Mouse (Mus musculus): ENCODE results near the gene Zdhhc19. TPM values are rescaled to one million over a fixed set of nuclear protein-coding genes. Genes with fewer than 3 reads are reported as not detected.
A peak's percentile ranks its signal among the peaks of the same experiment; 100 is the strongest.

The Zdhhc19 gene
- polyA plus RNA-seq, 1 experiment from 2014 or later, result not detected

GRCm38 (mm10) chr16:32501459-32501858 is 5.4 kb downstream of the Zdhhc19 start:
- Histone ChIP-seq H3K27me3 (replicated peaks; ENCODE audit: control insufficient read depth, insufficient read depth, low read length) (no peaks in the 10 kb centered on the region), H3K4me3 (ENCODE audit: low read depth, low read length) (no peak overlapping the region), H3K9me3 (replicated peaks; ENCODE audit: control insufficient read depth, low read length) (no peaks in the 10 kb centered on the region), H3K9ac (ENCODE audit: low read length) (no peak overlapping the region), H3K4me2 (ENCODE audit: low read length) (no peak overlapping the region), H3K4me1 (ENCODE audit: control insufficient read depth, insufficient read depth, low read length) (no peaks in the 10 kb centered on the region), H3K27ac (ENCODE audit: low read depth, low read length) (no peak overlapping the region), H3K36me3 (ENCODE audit: control insufficient read depth, insufficient read depth, low read length) (no peaks in the 10 kb centered on the region)
- no peak for DNase-seq (ENCODE audit: low spot score)
- no peak for ATAC-seq
- 58% methylated on average over 7 of the region's 7 CpGs for WGBS

GRCm38 (mm10) chr16:32502621-32503335 is 6.7 kb downstream of the Zdhhc19 start:
- no peak overlapping the region for H3K4me2 ChIP-seq (ENCODE audit: low read length)
- no peak for DNase-seq (ENCODE audit: low spot score)
- no peak overlapping the region for H3K27ac ChIP-seq (ENCODE audit: low read depth, low read length)
- 89% methylated on average over 12 of the region's 12 CpGs for WGBS
- no peaks in the 10 kb centered on the region for H3K27me3 ChIP-seq (replicated peaks; ENCODE audit: control insufficient read depth, insufficient read depth, low read length)
- no peak for ATAC-seq
- H3K36me3 ChIP-seq (ENCODE audit: control insufficient read depth, insufficient read depth, low read length), result no peaks in the 10 kb centered on the region
- H3K4me3 ChIP-seq (ENCODE audit: low read depth, low read length), result no peak overlapping the region
- H3K9ac ChIP-seq (ENCODE audit: low read length), result no peak overlapping the region
- no peaks in the 10 kb centered on the region for H3K4me1 ChIP-seq (ENCODE audit: control insufficient read depth, insufficient read depth, low read length)
- H3K9me3 ChIP-seq (replicated peaks; ENCODE audit: control insufficient read depth, low read length), result no peaks in the 10 kb centered on the region

- H3K9ac ChIP-seq (ENCODE audit: low read length), result no peak overlapping the region
- H3K4me2 ChIP-seq (ENCODE audit: low read length), result no peak overlapping the region
- H3K36me3 ChIP-seq (ENCODE audit: control insufficient read depth, insufficient read depth, low read length), result no peaks in the 10 kb centered on the region
- no peak overlapping the region for H3K27ac ChIP-seq (ENCODE audit: low read depth, low read length)
- WGBS, result 73% methylated on average over 6 of the region's 6 CpGs
- H3K9me3 ChIP-seq (replicated peaks; ENCODE audit: control insufficient read depth, low read length), result no peaks in the 10 kb centered on the region
- ATAC-seq (no peak), DNase-seq (ENCODE audit: low spot score) (no peak)
- no peak overlapping the region for H3K4me3 ChIP-seq (ENCODE audit: low read depth, low read length)
- no peaks in the 10 kb centered on the region for H3K27me3 ChIP-seq (replicated peaks; ENCODE audit: control insufficient read depth, insufficient read depth, low read length)
- no peaks in the 10 kb centered on the region for H3K4me1 ChIP-seq (ENCODE audit: control insufficient read depth, insufficient read depth, low read length)
Measured at GRCm38 (mm10) chr16:32503633-32504032, 7.6 kb downstream of the Zdhhc19 start.

- 85% methylated on average over 8 of the region's 8 CpGs for WGBS
- no peak for ATAC-seq
Measured at GRCm38 (mm10) chr16:32506298-32506697, 10.2 kb downstream of the Zdhhc19 start.

GRCm38 (mm10) chr16:32506868-32507267 is 10.8 kb downstream of the Zdhhc19 start:
- no peaks in the 10 kb centered on the region for H3K9me3 ChIP-seq (replicated peaks; ENCODE audit: control insufficient read depth, low read length)
- H3K27ac ChIP-seq (ENCODE audit: low read depth, low read length), result no peak overlapping the region
- no peaks in the 10 kb centered on the region for H3K4me1 ChIP-seq (ENCODE audit: control insufficient read depth, insufficient read depth, low read length)
- H3K27me3 ChIP-seq (replicated peaks; ENCODE audit: control insufficient read depth, insufficient read depth, low read length), result no peaks in the 10 kb centered on the region
- H3K4me2 ChIP-seq (ENCODE audit: low read length), result no peak overlapping the region
- 79% methylated on average over 7 of the region's 7 CpGs for WGBS
- H3K36me3 ChIP-seq (ENCODE audit: control insufficient read depth, insufficient read depth, low read length), result no peaks in the 10 kb centered on the region
- ATAC-seq, result no peak
- no peak overlapping the region for H3K4me3 ChIP-seq (ENCODE audit: low read depth, low read length)
- no peak overlapping the region for H3K9ac ChIP-seq (ENCODE audit: low read length)
- DNase-seq (ENCODE audit: low spot score), result no peak

More at GRCm38 (mm10) chr16:32506298-32506697, 10.2 kb downstream of the Zdhhc19 start:
- no peaks in the 10 kb centered on the region for H3K27me3 ChIP-seq (replicated peaks; ENCODE audit: control insufficient read depth, insufficient read depth, low read length)
- no peak overlapping the region for H3K4me3 ChIP-seq (ENCODE audit: low read depth, low read length)
- DNase-seq (ENCODE audit: low spot score), result no peak
- no peak overlapping the region for H3K27ac ChIP-seq (ENCODE audit: low read depth, low read length)
- H3K4me2 ChIP-seq (ENCODE audit: low read length), result no peak overlapping the region
- H3K9me3 ChIP-seq (replicated peaks; ENCODE audit: control insufficient read depth, low read length), result no peaks in the 10 kb centered on the region
- no peaks in the 10 kb centered on the region for H3K4me1 ChIP-seq (ENCODE audit: control insufficient read depth, insufficient read depth, low read length)
- H3K36me3 ChIP-seq (ENCODE audit: control insufficient read depth, insufficient read depth, low read length), result no peaks in the 10 kb centered on the region
- no peak overlapping the region for H3K9ac ChIP-seq (ENCODE audit: low read length)

GRCm38 (mm10) chr16:32507407-32507806 is 11.3 kb downstream of the Zdhhc19 start:
- DNase-seq (ENCODE audit: low spot score), result peak; percentile 39
- 19% methylated on average over 9 of the region's 9 CpGs for WGBS
- no peak overlapping the region for H3K27ac ChIP-seq (ENCODE audit: low read depth, low read length)
- no peaks in the 10 kb centered on the region for H3K9me3 ChIP-seq (replicated peaks; ENCODE audit: control insufficient read depth, low read length)
- H3K36me3 ChIP-seq (ENCODE audit: control insufficient read depth, insufficient read depth, low read length), result no peaks in the 10 kb centered on the region
- peak; percentile 45; the same call in 1 of the 2 replicates for ATAC-seq
- H3K27me3 ChIP-seq (replicated peaks; ENCODE audit: control insufficient read depth, insufficient read depth, low read length), result no peaks in the 10 kb centered on the region
- H3K4me1 ChIP-seq (ENCODE audit: control insufficient read depth, insufficient read depth, low read length), result no peaks in the 10 kb centered on the region
- H3K9ac ChIP-seq (ENCODE audit: low read length), result no peak overlapping the region
- H3K4me2 ChIP-seq (ENCODE audit: low read length), result no peak overlapping the region
- H3K4me3 ChIP-seq (ENCODE audit: low read depth, low read length), result no peak overlapping the region

- Histone ChIP-seq H3K36me3 (ENCODE audit: control insufficient read depth, insufficient read depth, low read length) (no peaks in the 10 kb centered on the region), H3K4me1 (ENCODE audit: control insufficient read depth, insufficient read depth, low read length) (no peaks in the 10 kb centered on the region), H3K27ac (ENCODE audit: low read depth, low read length) (no peak overlapping the region), H3K4me2 (ENCODE audit: low read length) (no peak overlapping the region), H3K27me3 (replicated peaks; ENCODE audit: control insufficient read depth, insufficient read depth, low read length) (no peaks in the 10 kb centered on the region), H3K9ac (ENCODE audit: low read length) (no peak overlapping the region), H3K4me3 (ENCODE audit: low read depth, low read length) (no peak overlapping the region), H3K9me3 (replicated peaks; ENCODE audit: control insufficient read depth, low read length) (no peaks in the 10 kb centered on the region)
- ATAC-seq (no peak), DNase-seq (ENCODE audit: low spot score) (no peak)
- 83% methylated on average over 5 of the region's 5 CpGs for WGBS
Measured at GRCm38 (mm10) chr16:32508035-32508434, 12.0 kb downstream of the Zdhhc19 start.

- H3K36me3 ChIP-seq (ENCODE audit: control insufficient read depth, insufficient read depth, low read length), result no peaks in the 10 kb centered on the region
- no peaks in the 10 kb centered on the region for H3K27me3 ChIP-seq (replicated peaks; ENCODE audit: control insufficient read depth, insufficient read depth, low read length)
- DNase-seq (ENCODE audit: low spot score) (no peak), ATAC-seq (no peak)
- H3K9me3 ChIP-seq (replicated peaks; ENCODE audit: control insufficient read depth, low read length), result no peaks in the 10 kb centered on the region
- peak overlapping the region; percentile 27; the same call in 1 of the 2 replicates for H3K27ac ChIP-seq (ENCODE audit: low read depth, low read length)
- H3K4me2 ChIP-seq (ENCODE audit: low read length), result no peak overlapping the region
- no peaks in the 10 kb centered on the region for H3K4me1 ChIP-seq (ENCODE audit: control insufficient read depth, insufficient read depth, low read length)
- no peak overlapping the region for H3K4me3 ChIP-seq (ENCODE audit: low read depth, low read length)
- no peak overlapping the region for H3K9ac ChIP-seq (ENCODE audit: low read length)
- WGBS, result 31% methylated on average over 3 of the region's 3 CpGs
Measured at GRCm38 (mm10) chr16:32508506-32509065, 12.5 kb downstream of the Zdhhc19 start.
